Mouse (Mus musculus) urinary bladder, postnatal 14 days (tissue): ENCODE measurements at regions not wholly inside any gene's neighbourhood (a gene's known extent, or its start where the extent isn't known, plus 50 kb on each side); places are given as distances from the start of the nearest gene placed in this dataset.

ENCODE experiments used
- DNase-seq: peaks from one replicate; pipeline ENCODE4 v3.0.0; 2021; ENCODE audit warnings: low spot score

DNA sequence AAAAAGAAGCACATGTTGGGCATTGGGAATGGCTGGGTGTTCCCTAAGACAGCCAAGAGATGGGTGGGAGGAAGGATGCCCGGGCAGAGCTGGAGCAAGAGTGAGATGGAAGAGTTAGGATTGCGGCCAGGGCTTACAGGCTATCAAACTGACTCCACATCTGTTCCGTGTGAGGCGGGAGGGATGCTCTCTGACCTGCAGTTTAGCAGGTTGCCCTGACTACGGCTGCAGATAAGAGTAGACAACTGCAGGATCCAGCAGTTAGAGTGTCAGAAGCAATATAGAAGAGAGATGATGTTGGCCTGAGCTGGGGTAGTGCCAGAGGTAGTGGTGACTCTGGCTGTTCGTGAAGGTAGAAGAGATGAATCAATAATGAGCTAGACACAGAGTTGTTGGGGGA lies 61.6 kb upstream of the Syt6 start:
- DNase-seq: no peak

DNA sequence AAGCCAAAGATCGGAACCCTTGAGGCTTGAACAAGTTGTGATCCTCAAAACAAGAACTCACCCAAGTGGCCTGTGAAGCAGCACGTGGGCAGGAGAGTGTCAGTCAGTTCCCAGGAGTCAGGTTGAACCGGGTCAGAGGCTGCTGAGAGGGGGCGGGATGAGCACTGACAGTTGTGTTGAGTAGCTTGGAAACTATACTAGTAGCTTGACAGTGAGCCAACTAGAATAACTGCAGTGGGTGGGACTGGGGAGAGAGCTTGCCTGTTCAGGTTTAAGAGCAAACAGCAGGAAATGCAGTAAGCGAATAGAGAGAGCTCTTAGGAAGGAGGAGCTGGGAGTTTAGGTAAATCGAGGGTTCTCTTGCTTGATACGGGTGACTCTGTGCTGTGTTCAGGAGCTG lies 61.0 kb upstream of the Syt6 start:
- no peak for DNase-seq

DNA sequence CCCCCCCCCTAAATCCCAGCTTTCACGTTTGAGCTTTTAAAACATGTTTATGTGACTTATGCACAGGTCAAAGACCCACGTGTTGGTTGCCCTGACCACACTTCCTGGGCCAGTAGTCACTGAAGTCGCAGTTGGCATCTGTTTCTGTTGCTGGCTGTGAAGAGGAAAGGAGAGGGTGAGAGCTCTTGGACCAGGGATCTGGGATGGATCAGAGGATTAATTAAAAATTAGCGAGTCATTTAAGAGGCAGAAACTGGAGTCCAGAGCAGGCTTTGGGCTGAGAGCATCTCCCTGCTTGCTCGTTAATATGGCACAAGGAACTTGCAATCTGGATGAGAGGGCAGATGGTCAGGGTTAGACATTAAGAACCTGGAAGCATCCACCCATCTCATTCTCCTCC lies 59.1 kb upstream of the Syt6 start:
- no peak for DNase-seq

DNA sequence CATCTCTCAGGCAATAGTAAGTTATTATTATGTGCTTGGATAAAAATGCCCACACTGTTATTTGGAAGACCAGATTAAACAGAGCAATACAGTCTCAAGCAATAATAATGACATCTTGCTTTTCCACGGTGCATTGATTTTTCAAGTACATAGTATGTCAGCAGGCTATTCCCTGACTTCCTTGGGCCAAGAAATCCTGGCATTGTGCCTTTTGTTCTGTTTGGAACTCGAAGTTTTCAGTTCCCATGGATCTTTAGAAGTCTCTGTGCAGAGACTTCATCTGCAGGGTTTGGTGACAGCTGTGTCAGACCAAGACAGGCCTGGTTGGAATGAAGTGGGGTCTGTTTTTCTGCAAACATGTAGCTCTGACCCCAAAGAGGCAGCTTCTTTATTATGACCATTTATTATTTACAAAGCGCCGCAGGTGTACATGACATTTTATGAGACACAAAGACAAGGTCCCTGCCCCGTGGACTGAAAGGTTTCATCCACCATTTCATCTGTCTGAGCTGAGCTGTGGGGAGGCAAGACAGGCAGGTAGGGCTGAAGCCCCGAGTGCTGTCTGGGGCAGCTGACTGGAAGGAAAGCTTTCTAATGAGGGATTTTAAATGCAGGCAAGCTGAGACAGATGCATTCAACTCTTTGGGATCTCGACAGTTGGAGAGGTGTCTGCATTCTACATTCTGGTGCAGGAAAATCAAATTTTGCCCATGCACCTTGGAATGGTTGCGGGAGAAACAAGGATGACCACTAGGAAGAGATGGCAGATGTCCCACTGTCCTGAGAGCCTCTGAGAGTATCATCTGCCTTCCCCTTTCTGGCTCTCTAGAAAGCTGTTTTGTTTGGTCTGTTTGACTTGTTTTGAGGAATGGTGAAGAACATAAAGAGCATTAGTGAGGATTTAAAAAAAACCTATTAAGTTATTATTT lies 57.4 kb upstream of the Syt6 start:
- DNase-seq: no peak

DNA sequence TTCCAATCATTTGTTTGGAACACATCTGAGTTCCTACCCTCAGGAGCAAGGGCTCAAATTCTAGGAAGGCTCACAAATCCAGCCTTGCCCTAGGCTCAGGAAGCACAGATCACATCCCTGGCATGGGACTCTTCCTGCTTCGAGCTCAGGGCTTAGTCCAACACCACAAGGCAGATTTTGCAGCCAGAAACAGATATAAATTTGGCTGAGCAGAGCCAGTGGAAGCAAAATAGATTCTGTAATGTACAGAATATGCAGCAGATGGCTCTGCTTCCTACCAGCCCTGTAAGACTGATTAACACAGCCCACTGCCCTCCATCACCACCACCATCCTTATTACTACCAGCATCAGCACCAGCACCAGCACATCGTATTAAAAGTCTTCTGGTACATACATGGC lies 56.4 kb upstream of the Syt6 start:
- DNase-seq: no peak
